Mouse (Mus musculus) cerebellum, postnatal 36 days (tissue): ENCODE measurements around the gene Gpc5.

Experiments used
- DNase-seq, 2 experiments: peaks; one replicate each; pipeline ENCODE4 v3.0.0; 2021 to 2022; ENCODE audit warnings: mixed read lengths in 2 of 2

Gpc5 gene

GRCm38 (mm10) chr14:115118626-115119025 lies 26.6 kb downstream of the Gpc5 start:
- no peak for DNase-seq

DNA sequence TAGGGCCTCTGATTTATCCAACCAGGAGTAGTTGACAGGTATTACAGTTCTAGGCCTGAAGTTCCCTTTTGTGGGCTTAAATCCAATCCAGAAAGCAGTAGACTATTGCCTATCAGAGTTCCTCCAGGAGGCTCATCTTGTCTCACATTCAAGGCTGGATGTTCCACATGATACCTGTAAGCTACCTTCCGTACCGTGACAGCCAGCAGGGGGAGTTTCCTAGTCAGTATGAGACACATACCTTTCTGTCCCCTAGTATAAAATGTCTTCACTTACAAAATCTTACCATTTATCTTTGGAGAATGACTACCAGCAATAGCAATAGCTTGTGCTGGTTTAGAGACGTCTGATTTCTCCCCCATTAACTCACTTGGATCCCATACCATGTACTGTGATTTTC lies 56.8 kb downstream of the Gpc5 start:
- DNase-seq, result no peak

DNA sequence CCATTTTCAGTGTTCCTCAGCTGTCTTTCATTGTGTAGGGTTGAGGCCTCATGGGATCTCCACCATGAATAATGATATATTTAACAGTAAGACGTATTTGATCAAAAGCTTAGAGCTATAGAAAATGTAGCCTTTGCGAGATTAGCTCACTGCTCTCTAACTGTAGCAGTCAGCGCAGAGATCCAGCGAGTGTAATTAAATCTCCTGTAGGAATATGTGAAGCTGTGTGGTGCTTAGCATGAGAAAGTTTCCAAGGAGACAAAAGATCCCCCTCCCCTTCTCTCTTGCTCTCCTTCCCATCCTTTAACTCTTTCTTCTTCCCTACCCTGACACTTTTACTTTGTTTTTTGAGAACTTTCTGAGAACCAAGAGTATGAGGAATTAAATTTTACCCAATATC lies 64.6 kb downstream of the Gpc5 start:
- no peak for DNase-seq

DNA sequence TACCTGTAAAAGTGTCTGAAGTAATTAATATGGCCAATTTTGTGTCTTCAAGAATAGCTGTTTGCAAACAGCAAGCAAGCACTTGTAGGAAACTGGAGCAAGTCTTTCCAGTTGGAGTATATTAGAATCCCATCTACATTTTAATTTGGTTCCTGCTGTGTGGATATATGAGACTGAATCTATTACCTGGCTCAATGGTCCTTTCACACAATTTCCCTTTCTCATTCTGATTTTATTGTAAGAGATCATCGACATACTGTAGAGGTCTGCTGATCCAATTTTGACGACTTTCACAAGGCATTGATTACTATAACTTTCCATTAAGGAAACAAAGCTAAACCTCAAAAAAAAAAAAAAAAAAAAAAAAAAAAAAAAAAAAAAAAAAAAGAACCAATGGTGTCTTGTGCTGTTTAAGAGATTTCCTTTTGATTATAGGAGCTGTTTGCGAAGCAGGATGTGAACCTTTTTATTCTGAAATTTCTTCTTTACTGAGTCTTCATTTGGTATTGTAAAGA lies 85.4 kb downstream of the Gpc5 start:
- no peak for DNase-seq

- no peak for DNase-seq
These were observed 87.9 kb downstream of the Gpc5 start for GRCm38 (mm10) chr14:115179925-115180324.

DNA sequence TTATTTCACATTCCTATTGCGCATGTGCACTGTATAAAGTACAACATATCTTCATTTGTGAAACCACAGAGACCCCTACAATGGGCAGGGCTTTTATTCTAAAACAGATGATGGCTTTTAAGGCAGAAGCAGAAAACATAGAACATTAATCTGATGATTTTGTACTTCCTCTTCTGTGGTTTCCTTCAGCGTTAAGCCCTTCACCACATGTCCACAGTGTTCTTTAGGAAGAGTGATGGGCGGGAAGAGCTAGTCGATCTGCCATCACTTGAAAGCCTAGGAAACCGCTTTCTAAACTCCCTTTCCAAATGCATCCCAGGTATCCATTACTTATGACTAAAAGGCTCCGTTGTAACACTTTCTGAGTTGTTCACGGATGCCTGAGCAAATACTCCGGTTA lies 96.2 kb downstream of the Gpc5 start:
- no peak for DNase-seq

GRCm38 (mm10) chr14:115228075-115228474 lies 136.1 kb downstream of the Gpc5 start:
- no peak for DNase-seq

DNA sequence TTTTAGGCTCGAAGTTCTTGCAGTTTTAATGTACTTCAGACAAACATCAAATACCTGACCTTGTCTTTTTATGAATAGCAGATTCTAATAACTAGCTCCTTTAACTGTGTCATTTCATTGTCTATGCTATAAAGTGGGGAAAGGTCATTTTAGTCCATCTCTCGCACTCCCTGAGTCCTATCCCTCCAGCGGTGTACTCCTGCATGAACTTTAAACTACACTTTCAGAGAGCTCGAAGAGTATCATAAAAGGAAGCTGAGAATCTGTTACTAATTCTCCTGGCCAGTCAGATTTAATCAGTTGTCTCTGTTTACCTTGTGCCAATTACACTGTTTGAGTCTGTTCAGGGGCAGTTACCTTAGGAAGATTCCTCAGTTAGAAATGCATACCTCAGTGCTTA lies 144.4 kb downstream of the Gpc5 start:
- DNase-seq, result no peak

GRCm38 (mm10) chr14:115240621-115241373 lies 148.8 kb downstream of the Gpc5 start:
- DNase-seq, result no peak

DNA sequence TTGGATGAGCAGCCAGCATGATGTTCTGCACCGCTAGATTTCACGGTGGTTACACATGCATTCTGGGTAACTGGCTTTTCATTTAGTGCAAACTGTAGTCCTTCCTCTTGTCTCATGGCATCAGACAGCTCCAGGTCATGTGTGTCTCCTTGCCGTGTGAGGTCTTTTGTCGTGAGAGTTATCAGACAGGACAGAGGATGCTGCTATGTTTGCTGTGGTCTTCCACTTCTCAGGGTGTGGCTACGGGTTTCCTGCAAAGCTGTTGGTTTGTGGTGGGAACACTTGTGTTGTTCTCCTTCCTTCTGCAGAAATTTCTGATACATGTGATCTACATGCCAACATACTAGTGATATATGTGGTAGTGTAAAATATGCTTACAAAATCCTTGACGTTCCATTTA lies 158.5 kb downstream of the Gpc5 start:
- DNase-seq, result no peak

- DNase-seq, result no peak
These were observed 159.8 kb downstream of the Gpc5 start for GRCm38 (mm10) chr14:115251791-115252190.

GRCm38 (mm10) chr14:115253155-115253554 lies 161.1 kb downstream of the Gpc5 start:
- DNase-seq, result no peak

DNA sequence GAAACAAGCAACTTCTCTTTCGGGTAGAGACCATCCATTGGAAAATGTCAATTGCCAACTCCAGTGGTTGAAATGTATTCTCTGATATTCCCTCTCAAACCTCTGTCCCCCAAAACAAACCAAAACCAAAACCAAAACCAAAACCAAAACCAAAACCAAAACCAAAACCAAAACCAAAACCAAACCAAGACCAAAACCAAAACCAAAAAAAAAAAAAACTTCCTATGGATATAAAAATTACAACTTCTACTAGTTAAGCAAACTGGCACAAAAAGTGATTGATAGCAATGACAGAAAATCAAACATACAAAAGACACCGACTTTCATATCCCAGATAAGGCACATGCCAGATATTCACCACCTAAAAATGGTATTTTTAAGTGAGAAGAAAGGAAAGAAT lies 161.7 kb downstream of the Gpc5 start:
- DNase-seq, result no peak

- no peak for DNase-seq
These were observed 177.8 kb downstream of the Gpc5 start for GRCm38 (mm10) chr14:115269703-115270402.

GRCm38 (mm10) chr14:115270445-115270844 lies 178.4 kb downstream of the Gpc5 start:
- DNase-seq, result no peak

GRCm38 (mm10) chr14:115282782-115283181 lies 190.8 kb downstream of the Gpc5 start:
- no peak for DNase-seq

- no peak for DNase-seq
These were observed 232.2 kb downstream of the Gpc5 start for GRCm38 (mm10) chr14:115324247-115324646.

- DNase-seq, result no peak
These were observed 234.4 kb downstream of the Gpc5 start for GRCm38 (mm10) chr14:115326426-115326825.

DNA sequence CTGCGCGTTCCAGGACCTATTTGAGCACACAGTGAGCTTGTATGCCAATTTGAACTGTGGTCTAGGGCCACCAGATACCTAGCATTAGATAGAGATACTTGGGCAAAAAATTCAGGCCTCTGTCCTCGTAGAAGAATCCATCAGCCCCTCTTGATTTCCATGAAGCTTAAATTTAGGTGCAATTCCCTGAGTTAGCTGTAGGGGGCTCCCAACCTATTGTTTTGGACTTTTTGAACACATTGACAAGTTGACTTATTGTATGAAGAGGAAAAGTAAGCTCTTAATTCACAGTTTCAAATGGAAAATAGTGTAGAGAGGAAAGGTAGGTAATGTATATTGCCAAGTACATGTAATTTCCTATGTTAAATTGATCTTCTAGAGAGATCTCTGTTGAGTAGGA lies 247.1 kb downstream of the Gpc5 start:
- DNase-seq, result no peak

GRCm38 (mm10) chr14:115342597-115342996 lies 250.6 kb downstream of the Gpc5 start:
- DNase-seq, result no peak

DNA sequence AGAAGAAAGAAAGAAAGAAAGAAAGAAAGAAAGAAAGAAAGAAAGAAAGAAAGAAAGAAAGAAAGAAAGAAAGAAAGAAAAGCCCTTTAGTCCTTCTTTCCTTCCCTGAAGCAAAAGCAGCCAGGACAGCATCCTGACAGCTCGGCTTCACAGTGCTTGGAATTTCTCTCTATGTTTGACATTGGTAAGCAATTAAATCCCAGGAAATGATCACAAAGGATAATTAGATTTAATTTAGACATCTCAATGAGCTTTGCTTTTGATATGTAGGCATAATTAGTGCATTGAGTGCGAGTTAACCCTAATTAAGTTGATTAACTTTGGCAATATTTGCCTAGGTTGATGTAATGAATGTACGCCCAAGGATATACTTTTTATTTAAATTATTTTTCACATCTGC lies 257.4 kb downstream of the Gpc5 start:
- DNase-seq, result no peak

- no peak for DNase-seq
These were observed 273.4 kb downstream of the Gpc5 start for GRCm38 (mm10) chr14:115365320-115365935.

DNA sequence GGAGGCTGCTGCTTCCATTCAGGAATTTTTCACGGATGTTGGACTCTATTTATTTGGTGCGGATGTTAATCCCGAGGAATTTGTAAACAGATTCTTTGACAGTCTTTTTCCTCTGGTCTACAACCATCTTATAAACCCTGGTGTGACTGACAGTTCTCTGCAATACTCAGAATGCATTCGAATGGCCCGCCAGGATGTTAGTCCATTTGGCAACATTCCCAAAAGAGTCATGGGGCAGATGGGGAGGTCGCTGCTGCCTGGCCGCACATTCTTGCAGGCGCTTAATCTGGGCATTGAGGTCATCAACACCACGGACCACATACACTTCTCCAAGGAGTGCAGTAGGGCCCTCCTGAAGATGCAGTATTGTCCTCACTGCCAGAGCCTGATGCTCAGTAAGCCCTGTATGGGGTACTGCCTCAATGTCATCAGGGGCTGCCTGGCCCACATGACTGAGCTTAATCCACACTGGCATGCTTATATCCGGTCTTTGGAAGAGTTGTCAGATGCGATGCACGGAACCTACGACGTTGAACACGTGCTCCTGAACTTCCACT lies 277.7 kb downstream of the Gpc5 start:
- no peak for DNase-seq

DNA sequence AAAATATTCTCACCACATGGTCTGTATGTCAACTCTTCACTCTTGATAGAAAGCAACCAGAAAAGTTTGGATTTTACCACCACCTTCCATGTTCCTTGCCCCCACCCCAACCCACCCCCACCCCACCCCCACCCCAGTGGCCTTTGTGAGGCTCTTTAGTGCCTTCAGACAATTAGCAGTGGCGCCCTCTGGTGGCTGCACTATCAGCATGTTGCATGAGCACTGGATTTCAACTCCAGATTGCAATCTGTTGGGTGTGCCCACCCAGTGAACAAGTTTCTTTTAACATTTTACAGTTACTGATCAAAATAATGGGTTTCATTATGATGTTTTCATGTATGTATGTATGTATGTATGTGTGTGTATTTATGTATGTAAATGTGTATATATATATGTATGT lies 279.1 kb downstream of the Gpc5 start:
- peak; percentile 5 to 11 for DNase-seq
